Mouse (Mus musculus): ENCODE data around the gene Uggt2. TPM values are rescaled to one million over a fixed set of nuclear protein-coding genes. Genes with fewer than 3 reads are reported as not detected.

The Uggt2 gene
- total RNA-seq, 2 experiments from 2014 or later: 5.3 to 7.3 TPM

- intact Hi-C loops (cut with DNase I): loop anchor here (10.0 kb wide), 1 partner anchor 224 kb away; no protein-coding TSS in a partner anchor
- no peak for DNase-seq
Measured at GRCm38 (mm10) chr14:118938551-118938950, 160.7 kb downstream of the Uggt2 start.

- DNase-seq: peak; percentile 99 to 100
- intact Hi-C loops (cut with DNase I): loop anchor here (10.0 kb wide), 1 partner anchor 223 kb away; no protein-coding TSS in a partner anchor
Measured at GRCm38 (mm10) chr14:118937533-118938492, 161.4 kb downstream of the Uggt2 start, which contains the start of gene Dnajc3. Gene Dnajc3, plus strand, starts transcription at chr14:118937976.

GRCm38 (mm10) chr14:118936952-118937351, 162.3 kb downstream of the Uggt2 start:
- intact Hi-C loops (cut with DNase I): loop anchor here (10.0 kb wide), 1 partner anchor 222 kb away; no protein-coding TSS in a partner anchor
- DNase-seq: no peak

DNA sequence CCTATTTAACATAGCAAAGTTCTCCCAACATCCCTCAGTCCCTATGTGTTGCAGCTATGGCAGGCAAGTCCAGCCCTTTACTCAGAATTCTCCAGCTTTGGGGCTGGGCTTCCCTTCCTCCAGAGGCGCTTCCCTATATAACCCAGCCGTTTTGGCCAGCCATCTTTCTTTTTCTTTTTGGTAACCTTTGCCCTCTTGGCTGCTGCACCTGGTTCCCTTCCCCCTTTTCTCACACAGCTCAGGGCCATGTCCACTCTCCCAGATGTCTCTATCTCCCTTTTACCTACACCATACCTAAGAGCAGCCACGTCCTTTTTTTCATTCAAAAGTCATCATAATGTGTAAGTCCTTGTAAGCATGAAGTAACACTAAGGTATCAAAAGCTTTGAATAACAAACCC, 163.0 kb downstream of the Uggt2 start:
- intact Hi-C loops (cut with DNase I): loop anchor here (10.0 kb wide), 1 partner anchor 221 kb away; no protein-coding TSS in a partner anchor
- no peak for DNase-seq

Other genes with a start within 250 kb of the Uggt2 start
- gene Dzip1, start 174.0 kb downstream of the Uggt2 start, total RNA-seq (2021): 1 to 10 TPM; 3.0 to 4.1 TPM
- 10 to 100 TPM; 26.2 to 28.5 TPM for gene Dnajc3, start 161.5 kb downstream of the Uggt2 start, total RNA-seq (2021)
- not detected for gene Hs6st3, start 38.9 kb upstream of the Uggt2 start, total RNA-seq (2021)